Mouse (Mus musculus) midbrain, embryonic 10.5 days (tissue): ENCODE results near the gene Pifo. TPM values are rescaled to one million over a fixed set of nuclear protein-coding genes. Genes with fewer than 3 reads are reported as not detected.
A peak's percentile ranks its signal among the peaks of the same experiment; 100 is the strongest.
"Not testable (repeated sequence)": the region's sequence is repeated elsewhere in the genome, so short reads cannot be mapped to it uniquely, and the experiment has no call there.

ENCODE experiments used
- DNase-seq: peaks from one replicate; pipeline ENCODE4 v3.0.0-alpha.2; 2017; ENCODE audit warnings: low spot score
- H3K27ac ChIP-seq: fragments of 300-500 bp; sonication (generic); replicated peaks from 2 replicates; pipeline ENCODE4 v1.5.1; 2016; ENCODE audit warnings: mild to moderate bottlenecking
- H3K27me3 ChIP-seq: fragments of 300-500 bp; sonication (generic); 2 replicates; pipeline ENCODE4 v1.6.1; 2016; ENCODE audit warnings: low read depth, mild to moderate bottlenecking; ENCODE audit not compliant: poor library complexity, severe bottlenecking
- H3K36me3 ChIP-seq: fragments of 300-500 bp; sonication (generic); 2 replicates; pipeline ENCODE4 v1.6.1; 2016; ENCODE audit warnings: mild to moderate bottlenecking, moderate library complexity
- H3K4me1 ChIP-seq: fragments of 300-500 bp; sonication (generic); 2 replicates; pipeline ENCODE4 v1.6.1; 2016
- H3K4me3 ChIP-seq: fragments of 300-500 bp; sonication (generic); 2 replicates; pipeline ENCODE4 v1.5.1; 2016; ENCODE audit warnings: mild to moderate bottlenecking, moderate library complexity
- H3K9me3 ChIP-seq: fragments of 300-500 bp; sonication (generic); replicated peaks from 2 replicates; pipeline ENCODE4 v1.6.1; 2016; ENCODE audit warnings: mild to moderate bottlenecking
- WGBS: fragments of 180-500 bp; shearing (Covaris S2); methylation state at CpG from one replicate; pipeline ENCODE4 v1.1.7; 2016; 5-methylcytosine and 5-hydroxymethylcytosine counted together
- polyA plus RNA-seq: library from polyadenylated mRNA; unstranded; fragments of >200 nt; fragmentation: Nextera tagmentation; extraction: Ambion mirVana; gene quantifications from 2 replicates; pipeline ENCODE4 v1.2.1, GENCODE M21; 2016

Pifo gene
- 0.91 TPM in 1 of 2 replicates, not detected in the other for polyA plus RNA-seq

DNA sequence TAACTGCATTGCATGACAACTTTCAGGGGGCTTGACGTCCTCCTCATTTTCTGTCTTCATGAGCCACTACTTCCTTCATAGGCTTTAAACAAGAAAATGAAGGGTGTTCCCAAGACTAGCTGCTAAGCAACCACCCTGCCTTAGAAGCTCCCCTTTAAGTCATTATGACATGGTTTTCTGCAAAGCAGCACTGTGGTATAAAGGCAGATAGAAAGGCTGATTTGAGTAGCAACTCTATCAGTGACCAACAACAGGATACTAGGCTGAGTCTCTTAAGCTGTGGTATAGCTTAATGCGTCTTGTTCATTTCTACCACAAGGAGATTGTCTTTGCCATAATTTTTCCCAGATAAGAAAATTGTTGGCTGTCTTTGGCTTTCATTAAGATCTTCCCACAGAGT is at the start of gene Pifo:
Pifo (minus strand) TSS at position 101 of the 400 bp plus-strand sequence.
- Histone ChIP-seq H3K27ac (no peak within 1 kb of the TSS), H3K9me3 (no peaks in the 10 kb centered on the region), H3K36me3 (no peaks in the 10 kb centered on the region), H3K4me3 (no peak within 1 kb of the TSS), H3K4me1 (no peaks in the 10 kb centered on the region), H3K27me3 (no peaks in the 10 kb centered on the region)
- DNase-seq, result no peak
- WGBS, result 89% methylated on average over 2 of the region's 2 CpGs

GRCm38 (mm10) chr3:106057966-106058365 is 43.5 kb upstream of the Pifo start:
- no peak overlapping the region for H3K4me3 ChIP-seq
- no peaks in the 10 kb centered on the region for H3K4me1 ChIP-seq
- no peaks in the 10 kb centered on the region for H3K27me3 ChIP-seq
- 82% methylated on average over 3 of the region's 3 CpGs for WGBS
- no peak overlapping the region for H3K27ac ChIP-seq
- DNase-seq, result no peak
- H3K36me3 ChIP-seq, result no peaks in the 10 kb centered on the region
- no peaks in the 10 kb centered on the region for H3K9me3 ChIP-seq

- H3K27ac ChIP-seq, result no peak overlapping the region
- H3K9me3 ChIP-seq, result no peaks in the 10 kb centered on the region
- H3K27me3 ChIP-seq, result no peaks in the 10 kb centered on the region
- H3K4me3 ChIP-seq, result no peak overlapping the region
- DNase-seq, result no peak
- no peaks in the 10 kb centered on the region for H3K4me1 ChIP-seq
- WGBS, result 71% methylated on average over 18 of the region's 18 CpGs
- H3K36me3 ChIP-seq, result no peaks in the 10 kb centered on the region
Measured at GRCm38 (mm10) chr3:106051896-106052295, 37.5 kb upstream of the Pifo start.

DNA sequence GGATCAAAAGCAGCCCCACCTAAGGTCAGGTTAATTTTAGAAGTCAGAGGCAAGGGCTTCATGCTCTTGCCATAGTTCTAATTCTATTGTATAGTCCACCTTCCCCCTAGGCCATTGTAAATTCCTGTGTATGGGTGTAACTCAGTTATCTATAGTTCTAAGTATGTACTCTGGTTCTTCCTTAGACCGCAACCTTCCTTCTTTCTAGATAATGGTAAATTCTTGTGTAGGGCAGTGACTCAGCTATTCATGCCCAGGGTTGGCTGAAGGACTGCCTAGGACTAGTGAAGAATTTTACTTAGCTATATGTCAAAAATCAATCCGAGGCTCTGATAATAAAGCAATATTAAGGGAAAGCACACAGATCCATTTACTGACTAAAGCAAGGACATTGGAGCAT is 25.9 kb upstream of the Pifo start:
- Histone ChIP-seq H3K4me1 (no peaks in the 10 kb centered on the region), H3K36me3 (no peaks in the 10 kb centered on the region), H3K9me3 (no peaks in the 10 kb centered on the region), H3K27me3 (no peaks in the 10 kb centered on the region), H3K4me3 (no peak overlapping the region), H3K27ac (no peak overlapping the region)
- 83% methylated on average over 2 of the region's 2 CpGs for WGBS
- DNase-seq, result no peak

- no peak for DNase-seq
- H3K36me3 ChIP-seq, result no peaks in the 10 kb centered on the region
- H3K27ac ChIP-seq, result no peak within 1 kb of the TSS
- no peaks in the 10 kb centered on the region for H3K27me3 ChIP-seq
- no peak within 1 kb of the TSS for H3K4me3 ChIP-seq
- no peaks in the 10 kb centered on the region for H3K4me1 ChIP-seq
- 83% methylated on average over 1 of the region's 1 CpGs for WGBS
- no peaks in the 10 kb centered on the region for H3K9me3 ChIP-seq
Measured at GRCm38 (mm10) chr3:106032781-106033180, 18.3 kb upstream of the Pifo start, which contains the start of gene Chil5. TSS of gene Chil5 (minus strand) at chr3:106032814.

- WGBS, result 83% methylated on average over 2 of the region's 2 CpGs
- Histone ChIP-seq H3K36me3 (no peaks in the 10 kb centered on the region), H3K4me3 (no peak overlapping the region), H3K27ac (no peak overlapping the region), H3K4me1 (no peaks in the 10 kb centered on the region), H3K27me3 (no peaks in the 10 kb centered on the region), H3K9me3 (no peaks in the 10 kb centered on the region)
- no peak for DNase-seq
Measured at GRCm38 (mm10) chr3:106024135-106024534, 9.7 kb upstream of the Pifo start.

DNA sequence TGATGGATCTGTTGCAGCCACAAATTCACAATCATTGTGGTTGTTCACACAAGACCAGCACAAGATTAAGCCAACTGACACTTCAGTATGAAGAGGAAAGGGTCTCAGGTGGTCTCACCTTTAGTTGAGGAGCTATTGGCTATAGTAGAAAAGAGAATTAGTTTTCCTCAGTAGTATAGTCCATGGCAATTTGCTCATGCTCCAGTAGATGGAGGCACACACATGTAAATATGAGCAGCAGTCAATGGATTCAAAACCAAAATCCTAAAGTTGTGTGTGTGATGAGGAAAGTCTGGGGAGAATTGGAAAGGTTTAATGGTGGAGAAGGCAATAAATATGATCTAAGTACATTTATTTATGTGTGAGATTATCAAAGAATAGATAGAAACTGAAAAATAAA is 7.4 kb upstream of the Pifo start:
- Histone ChIP-seq H3K4me3 (no peak overlapping the region), H3K9me3 (no peaks in the 10 kb centered on the region), H3K27ac (no peak overlapping the region), H3K36me3 (no peaks in the 10 kb centered on the region), H3K27me3 (no peaks in the 10 kb centered on the region), H3K4me1 (no peaks in the 10 kb centered on the region)
- no peak for DNase-seq

GRCm38 (mm10) chr3:106003360-106003759 is 11.1 kb downstream of the Pifo start:
- not testable (repeated sequence) for H3K9me3 ChIP-seq, H3K4me3 ChIP-seq

DNA sequence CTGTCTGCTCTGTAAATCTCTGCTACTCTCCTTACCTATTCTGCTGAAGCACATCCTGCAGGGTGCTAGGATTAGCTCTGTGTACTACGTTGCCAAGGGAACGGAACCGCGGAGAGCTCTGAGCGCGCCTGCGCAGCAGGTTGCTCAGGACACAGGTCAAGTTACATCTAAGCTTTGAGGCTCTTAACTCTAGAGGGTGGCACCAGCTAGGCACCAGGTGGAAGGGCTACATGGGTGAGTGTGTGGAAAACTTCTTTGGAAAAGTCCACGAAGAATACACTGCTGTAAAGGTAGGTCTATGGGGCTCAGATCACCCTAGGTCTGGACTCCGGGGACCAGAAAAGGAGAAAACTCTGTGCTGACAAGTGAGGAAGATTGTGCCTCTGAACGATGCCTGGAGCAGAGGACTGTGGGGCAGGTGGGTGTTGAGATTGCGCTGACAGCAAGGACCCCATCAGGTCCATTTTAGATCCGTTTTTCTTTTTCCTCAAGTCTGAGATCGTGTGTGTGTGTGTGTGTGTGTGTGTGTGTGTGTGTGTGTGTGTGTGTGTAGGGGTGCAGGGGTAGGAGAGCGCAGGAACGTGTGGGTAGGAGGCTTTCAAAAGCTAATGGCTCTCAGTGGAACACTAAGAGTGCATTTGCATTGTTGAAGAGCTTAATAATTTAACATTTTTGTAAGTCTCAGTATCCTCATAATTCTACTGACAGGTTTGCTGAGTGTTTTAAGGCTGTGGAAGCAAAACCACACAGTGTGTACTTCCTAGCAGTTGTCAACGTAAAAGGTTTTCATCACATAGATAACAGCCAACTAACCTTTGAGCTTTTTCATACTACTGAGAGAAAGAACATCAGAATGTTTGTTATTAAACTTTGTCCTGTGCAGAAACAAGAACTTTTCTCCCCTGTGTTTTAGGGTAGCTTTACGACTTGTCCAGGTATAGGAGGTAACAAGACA is 12.8 kb downstream of the Pifo start:
- Histone ChIP-seq H3K36me3 (no peaks in the 10 kb centered on the region), H3K27ac (no peak overlapping the region), H3K9me3 (no peaks in the 10 kb centered on the region), H3K4me3 (peak overlapping the region; percentile 39), H3K27me3 (0 out of 2 replicates have a peak, but pooled peaks cover 3% of the 10 kb centered on the region), H3K4me1 (peaks cover 17% of the 10 kb centered on the region)
- peak; percentile 76 for DNase-seq
- 23% methylated on average over 17 of the region's 17 CpGs for WGBS

More at GRCm38 (mm10) chr3:106003360-106003759, 11.1 kb downstream of the Pifo start:
- WGBS, result 66% methylated on average over 10 of the region's 10 CpGs
- H3K4me1 ChIP-seq, result peaks cover 16% of the 10 kb centered on the region
- H3K27ac ChIP-seq, DNase-seq, H3K27me3 ChIP-seq, H3K36me3 ChIP-seq: not testable (repeated sequence)

GRCm38 (mm10) chr3:106000707-106001375 is 13.6 kb downstream of the Pifo start:
- 19% methylated on average over 11 of the region's 11 CpGs for WGBS
- H3K4me3 ChIP-seq, result peak overlapping the region; percentile 39
- H3K27me3 ChIP-seq, result 0 out of 2 replicates have a peak, but pooled peaks cover 3% of the 10 kb centered on the region
- no peaks in the 10 kb centered on the region for H3K9me3 ChIP-seq
- H3K36me3 ChIP-seq, result no peaks in the 10 kb centered on the region
- H3K4me1 ChIP-seq, result peaks cover 17% of the 10 kb centered on the region
- no peak overlapping the region for H3K27ac ChIP-seq
- peak; percentile 14 for DNase-seq

DNA sequence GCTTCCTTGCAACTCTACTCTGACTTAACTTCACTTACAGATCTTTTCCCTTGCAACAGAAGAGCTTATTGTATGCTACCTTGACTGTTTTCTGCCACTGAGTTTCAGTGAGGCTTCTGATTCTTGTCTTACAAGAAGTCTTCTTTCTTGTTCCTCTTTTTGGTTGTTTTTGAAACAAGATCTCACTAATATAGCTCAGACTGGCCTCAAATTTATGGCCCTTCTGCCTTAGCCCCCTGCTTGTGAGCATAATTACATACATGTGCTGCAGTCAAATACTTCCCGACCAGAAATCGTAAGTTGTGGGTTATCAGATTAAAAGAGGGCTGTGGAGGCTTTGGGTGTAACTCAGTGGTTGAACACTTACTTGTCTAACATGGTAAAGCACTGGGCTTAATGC is 19.7 kb downstream of the Pifo start:
- 84% methylated on average over 2 of the region's 2 CpGs for WGBS
- no peak overlapping the region for H3K27ac ChIP-seq

GRCm38 (mm10) chr3:105991653-105992283 is 22.7 kb downstream of the Pifo start:
- 38% methylated on average over 4 of the region's 4 CpGs for WGBS
- Histone ChIP-seq H3K27ac (no peak overlapping the region), H3K4me1 (no peaks in the 10 kb centered on the region), H3K4me3 (no peak overlapping the region), H3K27me3 (no peaks in the 10 kb centered on the region), H3K9me3 (no peaks in the 10 kb centered on the region), H3K36me3 (no peaks in the 10 kb centered on the region)
- peak; percentile 35 for DNase-seq

More for the DNA sequence above, 19.7 kb downstream of the Pifo start:
- DNase-seq, result no peak
- H3K36me3 ChIP-seq, result no peaks in the 10 kb centered on the region
- H3K4me1 ChIP-seq, result peaks cover 7% of the 10 kb centered on the region; the same call in 1 of the 2 replicates
- no peaks in the 10 kb centered on the region for H3K9me3 ChIP-seq
- no peak overlapping the region for H3K4me3 ChIP-seq
- no peaks in the 10 kb centered on the region for H3K27me3 ChIP-seq
